Mouse (Mus musculus): ENCODE results near the gene Gmeb2.

The Gmeb2 gene

DNA sequence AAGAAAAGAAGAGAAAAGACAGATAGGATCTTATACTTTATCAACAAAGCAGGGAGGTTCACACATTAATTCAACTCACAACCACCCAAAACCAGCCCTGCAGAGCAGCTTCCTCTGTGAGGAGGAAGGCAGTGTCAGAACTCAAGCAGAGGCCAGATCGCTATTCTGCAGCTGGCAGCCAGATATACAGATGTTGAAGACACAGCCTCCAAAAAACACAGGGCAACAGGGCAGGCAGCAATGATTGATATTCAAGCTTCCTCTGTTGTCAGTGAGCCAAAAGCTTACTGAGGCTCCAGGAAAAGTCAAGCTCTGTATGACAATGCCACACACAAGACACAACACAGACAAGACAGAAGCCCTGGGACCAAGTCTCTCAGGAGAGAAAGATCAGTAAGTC, 11.1 kb downstream of the Gmeb2 start:
- no peak for DNase-seq (ENCODE audit: low read depth in 2 of 2, low spot score in 2 of 2)

DNA sequence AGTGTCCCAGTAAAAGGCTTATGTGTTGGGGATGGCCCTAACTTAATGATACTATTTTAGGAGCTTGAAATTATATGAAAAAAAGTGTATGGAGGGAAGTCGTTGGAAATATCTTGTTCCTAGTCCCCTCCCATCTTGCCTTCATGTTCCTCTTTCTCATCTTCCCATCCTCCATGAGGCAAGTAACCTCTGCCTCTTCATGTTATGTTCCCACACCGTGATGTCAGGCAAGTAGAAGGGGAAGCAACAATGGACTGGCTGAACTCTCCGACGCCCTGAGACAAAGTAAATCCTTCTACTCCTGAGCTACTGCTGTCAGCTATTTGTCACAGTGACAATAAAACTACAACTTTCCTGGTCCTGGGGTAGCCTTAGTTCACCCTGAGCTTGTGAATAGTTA, 13.2 kb downstream of the Gmeb2 start:
- no peak for DNase-seq (ENCODE audit: low read depth in 2 of 2, low spot score in 2 of 2)

DNA sequence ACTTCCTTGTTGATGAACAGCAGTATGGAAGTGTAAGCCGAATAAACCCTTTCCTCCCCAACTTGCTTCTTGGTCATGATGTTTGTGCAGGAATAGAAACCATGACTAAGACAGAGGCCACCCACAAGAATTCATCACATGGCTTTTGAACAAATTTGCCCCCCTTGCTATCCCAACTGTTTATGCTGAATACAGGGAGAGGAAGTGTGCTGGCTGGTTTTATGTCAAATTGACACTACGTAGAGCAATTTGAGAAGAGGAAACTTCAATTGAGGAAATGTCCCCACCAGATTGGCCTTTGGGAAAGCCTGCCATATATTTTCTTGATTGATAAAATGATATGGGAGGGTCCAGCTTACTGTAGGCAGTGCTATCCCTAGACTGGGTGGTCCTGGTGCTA, 14.0 kb downstream of the Gmeb2 start:
- no peak for DNase-seq (ENCODE audit: low read depth in 2 of 2, low spot score in 2 of 2)

DNA sequence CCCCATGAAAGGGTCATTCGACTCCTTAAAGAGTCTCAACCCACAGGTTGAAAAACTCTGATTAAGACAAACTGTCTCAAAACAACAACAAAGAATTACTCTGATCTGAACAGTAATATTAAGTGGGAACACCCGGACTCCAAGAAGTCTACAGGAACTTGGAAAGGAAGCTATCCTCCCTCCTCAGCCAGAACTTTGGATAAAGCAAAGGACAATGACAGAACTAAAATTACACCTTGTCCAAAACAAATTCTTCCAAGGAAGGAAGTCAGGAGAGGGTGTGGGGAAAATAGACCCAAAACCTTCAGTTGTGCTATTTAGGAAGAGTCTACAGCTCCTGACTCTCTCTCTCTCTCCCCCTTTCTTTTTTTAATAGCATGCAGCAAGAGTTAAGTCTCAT, 15.7 kb downstream of the Gmeb2 start:
- no peak for DNase-seq (ENCODE audit: low read depth in 2 of 2, low spot score in 2 of 2)

DNA sequence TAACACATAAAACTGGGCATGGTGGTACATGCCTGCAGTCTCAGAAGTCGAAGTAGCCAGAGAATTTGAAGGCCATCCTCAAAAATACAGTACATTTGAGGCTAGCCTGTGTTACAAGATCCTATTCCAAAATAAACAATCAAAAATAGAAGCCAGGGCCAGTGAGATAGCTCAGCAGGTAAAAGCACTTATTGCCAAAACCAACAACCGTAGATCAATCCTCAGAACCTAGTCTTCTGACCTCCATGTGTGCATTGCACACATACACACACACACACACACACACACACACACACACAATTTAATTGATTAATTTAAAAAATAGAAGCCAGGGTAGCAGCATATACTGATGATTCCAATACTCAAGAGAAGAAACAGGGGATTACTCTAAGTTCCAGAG, 21.0 kb downstream of the Gmeb2 start:
- no peak for DNase-seq (ENCODE audit: low read depth in 2 of 2, low spot score in 2 of 2)

DNA sequence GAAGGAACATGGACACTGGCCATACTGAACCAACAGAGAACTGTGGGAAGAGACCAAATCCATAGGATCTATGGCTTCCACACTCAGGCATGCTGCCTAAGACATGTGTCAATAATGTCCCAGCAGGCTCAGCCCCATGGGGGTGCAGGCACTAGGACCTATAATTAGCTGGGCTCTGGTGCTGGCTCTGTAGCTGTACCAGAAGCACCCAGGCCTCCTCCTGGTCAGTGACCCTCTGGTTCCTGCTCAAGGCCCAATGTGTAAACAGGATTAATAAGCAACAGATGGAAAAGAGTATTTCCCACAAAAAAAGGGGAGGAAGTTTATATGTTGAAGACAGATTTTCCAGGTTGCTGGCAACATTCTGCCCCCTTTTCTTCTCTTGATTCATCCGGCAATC, 34.6 kb downstream of the Gmeb2 start:
- DNase-seq (ENCODE audit: low read depth in 2 of 2, low spot score in 2 of 2) = no peak

DNA sequence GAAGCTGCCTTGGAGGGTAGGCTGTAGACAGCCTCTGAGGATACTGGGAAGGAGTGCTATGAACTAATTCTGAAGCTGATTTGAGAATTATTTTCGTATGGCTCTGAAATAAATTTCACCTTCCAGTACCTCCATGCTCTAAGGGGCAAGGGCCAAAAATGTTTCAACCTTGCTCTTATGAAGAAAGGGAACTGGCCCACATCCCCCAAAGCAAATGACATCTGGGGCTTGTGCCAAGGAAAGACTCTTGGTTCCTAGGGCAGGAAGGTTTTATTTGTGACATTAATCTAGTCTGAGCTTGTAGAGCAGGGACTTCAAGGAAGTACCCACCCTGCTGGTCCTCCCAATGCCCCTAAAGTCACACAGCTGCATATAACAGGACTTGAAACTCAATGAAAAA, 36.0 kb downstream of the Gmeb2 start:
- DNase-seq (ENCODE audit: low read depth in 2 of 2, low spot score in 2 of 2) = no peak

DNA sequence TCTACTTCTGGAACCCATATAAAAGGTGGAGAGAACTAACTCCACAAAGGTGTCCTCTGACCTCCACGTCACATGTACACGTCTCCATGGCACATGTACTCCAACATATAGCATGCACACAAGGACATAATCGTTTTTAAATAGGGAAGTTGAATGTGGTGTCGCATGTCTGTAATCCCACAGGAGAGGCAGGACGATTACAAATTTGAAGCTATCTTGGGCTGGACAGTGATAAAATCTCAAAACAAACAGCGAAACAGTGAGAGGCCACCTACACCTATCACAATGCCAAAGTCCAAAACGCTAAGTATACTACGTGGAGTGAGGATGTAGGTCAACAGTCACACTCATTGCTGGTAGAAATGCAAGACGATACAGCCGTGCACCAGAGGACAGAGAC, 38.6 kb downstream of the Gmeb2 start:
- DNase-seq (ENCODE audit: low read depth in 2 of 2, low spot score in 2 of 2) = no peak

DNA sequence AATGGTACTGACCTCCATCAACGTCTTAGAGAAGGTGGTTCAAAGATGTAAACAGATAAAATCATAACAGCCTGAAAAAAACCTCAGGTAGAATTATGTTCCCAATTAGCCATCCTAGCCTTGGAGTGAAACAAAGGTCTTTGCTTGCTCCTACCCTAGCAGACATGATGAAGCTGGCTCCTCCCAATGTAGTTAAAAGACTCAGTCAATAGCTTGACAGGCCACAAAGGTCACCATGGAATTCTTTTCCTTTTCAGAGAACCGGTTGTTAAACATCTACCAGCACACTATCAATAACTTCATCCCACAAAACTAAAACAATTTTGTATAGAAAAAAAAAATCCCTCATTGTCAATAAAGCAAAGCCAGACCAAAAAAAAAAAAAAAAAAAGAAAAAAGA, 42.8 kb downstream of the Gmeb2 start:
- no peak for DNase-seq (ENCODE audit: low read depth in 2 of 2, low spot score in 2 of 2)

DNA sequence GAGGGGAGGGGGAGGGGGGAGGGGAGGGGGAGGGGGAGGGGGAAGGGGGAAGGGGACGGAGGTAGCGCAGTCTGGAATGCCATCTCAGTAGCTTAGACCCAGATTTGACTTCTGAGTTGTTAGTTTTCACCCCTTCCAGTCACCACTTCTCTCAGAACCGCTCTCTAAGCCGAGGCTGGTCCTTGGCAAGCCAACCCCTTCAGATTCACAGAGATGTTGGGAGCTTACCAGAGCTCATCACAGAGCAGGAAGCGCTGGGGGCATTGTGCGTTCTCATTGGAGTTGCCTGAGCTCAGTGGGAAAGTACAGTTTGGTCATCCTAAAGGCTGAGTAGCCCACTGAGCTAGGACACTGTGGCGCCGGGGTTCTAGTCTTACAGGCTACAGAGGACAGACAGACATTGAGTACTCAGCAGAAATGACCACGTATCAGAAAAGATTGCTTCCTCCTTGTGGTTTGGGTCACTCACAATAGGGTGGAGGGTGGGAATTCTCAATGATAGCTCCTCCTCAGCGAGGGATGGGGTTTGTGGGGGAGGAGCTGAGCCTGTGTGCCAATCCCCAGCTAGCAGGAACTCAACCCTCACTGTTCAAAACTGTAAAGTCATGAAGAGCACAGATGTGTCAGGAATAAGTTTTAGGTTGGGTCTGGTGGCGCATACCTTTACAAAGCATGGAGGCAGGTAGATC, 44.0 kb downstream of the Gmeb2 start:
- no peak for DNase-seq (ENCODE audit: low read depth in 2 of 2, low spot score in 2 of 2)

DNA sequence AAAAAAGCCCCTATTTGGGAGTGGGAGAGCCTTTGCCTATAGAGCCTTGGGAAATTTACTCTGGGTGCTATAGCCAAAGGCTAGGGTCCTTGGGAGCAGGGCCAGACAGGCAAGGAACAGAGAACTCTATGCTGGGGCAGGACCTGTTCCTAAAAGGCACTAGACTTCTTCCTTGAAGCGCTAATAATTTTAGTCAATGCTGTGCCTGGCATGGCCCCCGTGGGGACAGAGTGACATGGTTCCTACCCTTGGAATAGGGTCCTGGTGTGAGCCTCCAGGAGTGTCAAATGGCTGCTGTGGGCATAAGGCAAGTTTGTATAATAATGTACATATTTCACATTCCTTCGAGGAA, 45.5 kb downstream of the Gmeb2 start:
- no peak for DNase-seq (ENCODE audit: low read depth in 2 of 2, low spot score in 2 of 2)

DNA sequence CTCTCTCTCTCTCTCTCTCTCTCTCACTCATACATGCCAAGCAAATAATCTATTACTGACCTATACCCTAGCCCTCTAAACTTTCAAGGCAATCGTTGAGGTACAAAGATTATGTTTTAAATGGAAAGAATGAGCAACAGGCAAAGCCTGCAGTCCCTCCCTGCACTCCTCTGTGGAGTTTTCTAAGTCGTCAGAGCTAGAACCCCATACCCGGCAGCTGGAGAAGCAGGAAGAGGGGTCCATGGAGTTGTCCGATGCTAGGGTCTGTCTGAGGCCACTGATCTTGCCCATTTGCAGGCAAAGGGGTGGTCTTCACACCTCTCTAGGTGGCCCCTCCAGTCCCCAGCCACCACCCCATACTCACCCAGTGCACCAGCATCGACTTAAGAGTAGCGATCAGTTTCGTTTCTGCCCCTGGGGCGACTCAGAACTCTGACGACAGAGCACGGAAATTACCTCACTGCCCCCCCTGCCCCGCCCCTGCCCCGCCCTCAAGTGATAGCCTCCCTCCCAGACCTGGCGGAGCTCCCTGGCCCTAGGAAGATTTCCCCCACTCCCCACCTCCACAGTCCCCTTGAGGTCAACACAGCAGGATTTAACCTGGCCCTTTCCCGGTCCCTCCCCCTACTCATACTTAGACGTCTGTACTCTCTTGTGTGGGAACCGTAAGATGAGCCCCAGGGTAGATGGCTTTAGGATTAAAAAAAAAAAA, 46.1 kb downstream of the Gmeb2 start, which contains the start of gene Helz2:
Gene Helz2 (minus strand): TSS at position 426 of the 712 bp plus-strand sequence.
- peak; percentile 46 to 64 for DNase-seq (ENCODE audit: low read depth in 2 of 2, low spot score in 2 of 2)

DNA sequence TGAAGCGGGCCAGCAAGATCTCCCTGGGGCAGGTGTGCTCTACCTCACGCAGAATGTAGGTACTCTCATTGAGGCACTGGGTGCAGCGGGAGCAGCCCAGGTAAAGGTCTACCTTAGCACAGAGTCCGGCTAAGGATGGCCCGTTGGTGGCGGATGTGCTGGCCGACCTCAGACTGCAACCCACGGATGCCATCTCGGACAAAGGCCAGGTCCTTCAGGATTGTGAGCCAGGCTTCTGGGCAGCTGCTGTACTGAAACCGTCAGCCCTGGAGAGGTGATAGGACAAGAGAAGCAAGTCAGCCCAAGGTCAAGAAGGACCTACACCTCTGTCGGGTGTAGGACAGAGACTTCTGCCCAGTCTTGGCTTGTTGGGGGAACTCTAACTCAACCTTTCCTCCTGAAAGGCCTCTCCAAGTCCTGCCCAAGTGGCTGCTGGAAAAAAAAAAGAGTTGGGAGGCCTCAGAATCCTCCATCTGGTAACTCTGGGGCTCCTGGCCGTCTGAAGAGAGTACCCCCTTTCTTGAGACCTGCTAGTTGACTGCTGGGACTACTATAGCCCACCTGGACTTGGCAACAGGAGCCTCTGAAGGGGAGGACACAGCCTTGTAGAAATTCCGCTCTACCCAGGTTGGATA, 46.9 kb downstream of the Gmeb2 start:
- DNase-seq (ENCODE audit: low read depth in 2 of 2, low spot score in 2 of 2) = no peak

DNA sequence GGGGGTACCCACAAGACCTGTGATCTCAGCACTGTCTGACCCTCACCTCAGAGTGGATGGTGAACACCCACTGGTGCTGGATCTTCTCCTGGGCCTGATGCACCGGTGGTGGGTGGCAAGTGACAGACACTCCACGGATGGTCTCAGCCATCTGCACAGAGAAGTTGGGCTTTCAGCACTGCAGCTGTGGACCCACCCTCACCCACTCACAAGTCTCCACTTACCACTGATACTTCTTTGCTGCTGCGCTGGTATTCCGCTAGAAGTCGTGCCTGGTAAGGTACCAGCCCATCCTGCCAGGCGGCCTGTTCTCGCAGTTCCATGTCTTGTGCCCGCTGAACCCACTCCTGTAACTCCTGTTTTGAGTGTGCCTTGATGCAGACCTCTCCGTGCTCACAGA, 48.6 kb downstream of the Gmeb2 start:
- DNase-seq (ENCODE audit: low read depth in 2 of 2, low spot score in 2 of 2) = no peak

DNA sequence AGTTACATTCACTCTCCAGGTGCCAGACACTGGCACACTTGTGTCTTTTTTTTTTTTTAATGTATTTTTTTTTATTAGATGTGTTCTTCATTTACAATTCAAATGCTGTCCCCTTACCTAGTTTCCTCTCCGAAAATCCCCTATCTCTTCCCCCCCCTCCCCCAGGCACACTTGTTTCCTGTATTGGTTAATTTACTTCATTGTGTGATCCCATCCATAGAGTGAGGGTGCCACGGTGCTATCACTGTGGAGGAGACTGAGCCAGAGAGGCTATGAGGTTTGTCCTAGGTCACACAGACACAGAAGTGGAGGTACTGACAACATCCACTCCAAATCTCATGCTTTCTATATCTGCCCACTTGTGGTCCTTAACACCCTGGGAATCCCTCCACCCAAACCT, 49.0 kb downstream of the Gmeb2 start:
- no peak for DNase-seq (ENCODE audit: low read depth in 2 of 2, low spot score in 2 of 2)

DNA sequence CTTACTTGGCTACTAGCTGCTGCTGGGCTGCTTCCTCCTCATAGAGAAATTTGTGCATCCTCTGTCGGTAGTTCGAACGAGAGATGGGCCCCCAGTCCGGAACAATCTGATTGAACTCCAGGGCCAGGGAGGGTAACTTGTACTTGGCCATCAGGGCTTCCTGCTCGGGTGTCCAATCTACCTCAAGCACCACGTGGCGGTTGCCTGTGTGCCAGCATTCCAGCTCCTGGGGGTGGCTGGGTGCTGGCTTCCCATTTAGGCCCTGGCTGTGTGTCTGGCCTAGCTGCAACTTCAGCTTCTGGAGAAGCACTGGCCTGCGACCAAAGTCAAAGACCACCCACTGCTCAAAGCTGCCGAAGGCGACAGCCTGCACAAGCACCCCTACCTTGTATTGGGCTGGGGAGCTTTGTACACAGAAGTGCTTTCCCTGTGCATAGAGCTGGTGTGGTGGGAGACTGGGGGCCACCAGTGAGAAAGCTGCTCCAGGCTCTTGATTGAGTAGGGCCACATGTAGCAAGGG, 49.7 kb downstream of the Gmeb2 start:
- no peak for DNase-seq (ENCODE audit: low read depth in 2 of 2, low spot score in 2 of 2)

DNA sequence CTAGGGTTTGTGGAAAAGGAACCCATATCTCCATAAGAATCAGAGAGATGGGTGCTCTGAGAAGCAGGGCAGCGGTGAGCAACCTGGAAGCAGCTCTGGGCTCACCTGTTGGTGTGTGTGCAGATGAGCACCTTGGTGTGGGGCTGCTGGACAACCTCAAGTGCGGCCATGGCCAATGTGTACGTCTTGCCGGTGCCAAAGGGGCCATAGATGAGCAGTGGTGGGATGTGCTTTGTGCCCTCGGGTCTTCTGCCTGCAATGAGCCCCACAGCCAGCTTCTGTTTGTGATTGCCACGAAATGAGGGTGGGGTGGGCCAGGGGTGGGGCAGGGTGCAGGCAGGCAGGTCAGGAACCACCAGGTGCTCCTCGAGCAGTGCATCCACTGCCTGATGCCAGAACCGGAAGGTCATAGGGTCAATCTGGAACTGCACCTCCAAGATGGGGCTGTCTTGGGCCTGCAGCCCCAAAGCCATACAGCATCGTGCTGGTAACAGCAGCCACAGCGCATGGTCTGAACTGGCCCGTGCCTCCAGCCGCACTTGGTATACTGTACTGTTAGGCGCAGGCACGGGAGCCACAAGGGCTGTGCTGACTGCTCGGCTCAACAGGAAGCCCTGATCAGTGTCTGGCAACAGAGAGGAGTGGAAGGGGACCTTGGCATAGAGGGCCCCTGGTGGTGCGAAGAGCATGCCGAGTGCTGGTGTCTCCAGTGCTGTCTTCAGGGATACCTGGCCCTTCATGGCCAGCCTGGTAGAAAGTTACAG, 50.4 kb downstream of the Gmeb2 start:
- DNase-seq (ENCODE audit: low read depth in 2 of 2, low spot score in 2 of 2) = no peak

DNA sequence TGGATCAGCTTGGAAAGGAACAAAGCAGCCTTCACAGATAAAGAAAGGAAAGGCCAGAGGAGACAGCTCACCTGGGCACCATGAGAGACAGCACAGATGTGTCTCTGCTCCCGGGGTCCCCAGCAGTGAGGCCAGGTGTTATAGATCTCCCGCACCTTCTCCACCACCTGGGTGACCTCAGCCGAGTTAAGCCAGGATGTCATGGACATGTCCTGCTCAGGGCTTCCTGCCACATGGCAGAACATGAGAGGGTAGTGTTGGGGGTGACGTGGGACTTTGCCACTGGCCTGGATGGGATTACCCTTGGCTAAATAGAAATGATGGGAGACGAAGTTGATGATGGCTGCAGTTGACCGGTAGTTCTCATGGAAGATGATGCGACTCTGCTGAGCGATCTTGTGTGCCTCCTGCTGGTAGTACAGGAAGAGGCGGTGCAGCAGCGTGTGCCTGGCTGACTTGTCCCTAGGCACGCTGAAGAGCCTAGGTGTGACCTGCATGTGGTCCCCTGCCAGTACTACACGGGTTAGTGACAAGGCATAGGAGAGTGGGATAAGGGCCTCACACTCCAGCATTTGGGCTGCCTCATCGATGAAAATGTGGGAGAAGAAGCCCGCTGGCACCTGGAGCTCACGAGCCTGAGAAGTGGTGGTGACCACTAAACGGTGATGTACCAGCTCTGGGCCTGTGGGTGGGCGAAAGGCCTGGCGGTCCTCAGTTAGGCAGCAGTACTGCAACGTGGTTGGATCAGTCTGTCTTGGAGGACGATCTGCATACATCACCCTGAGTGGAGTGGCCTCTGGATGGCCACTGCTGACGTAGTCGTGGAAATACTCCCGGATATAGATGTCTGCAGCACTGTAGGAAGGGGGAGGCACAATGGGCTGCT, 51.9 kb downstream of the Gmeb2 start:
- no peak for DNase-seq (ENCODE audit: low read depth in 2 of 2, low spot score in 2 of 2)

DNA sequence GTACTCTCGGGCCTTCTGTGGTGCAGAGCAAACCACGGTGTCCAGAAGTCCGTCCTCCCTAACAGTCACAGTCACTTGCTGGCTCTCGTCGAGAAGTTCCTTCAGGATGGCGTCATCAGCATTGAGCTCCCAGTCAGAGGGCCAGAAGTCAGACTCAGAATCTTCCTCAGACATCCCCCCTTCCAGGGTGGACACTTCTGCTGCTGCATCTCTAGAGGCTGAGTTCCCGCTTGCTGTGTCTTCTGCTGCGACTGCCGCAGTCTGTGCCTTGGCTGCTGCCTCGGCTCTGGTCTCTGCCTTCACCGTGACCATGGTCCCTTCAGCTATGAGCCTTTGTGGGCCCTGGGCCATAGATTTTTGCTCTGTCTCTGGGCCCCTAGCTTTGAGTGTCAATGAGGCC, 53.2 kb downstream of the Gmeb2 start:
- DNase-seq (ENCODE audit: low read depth in 2 of 2, low spot score in 2 of 2) = no peak

DNA sequence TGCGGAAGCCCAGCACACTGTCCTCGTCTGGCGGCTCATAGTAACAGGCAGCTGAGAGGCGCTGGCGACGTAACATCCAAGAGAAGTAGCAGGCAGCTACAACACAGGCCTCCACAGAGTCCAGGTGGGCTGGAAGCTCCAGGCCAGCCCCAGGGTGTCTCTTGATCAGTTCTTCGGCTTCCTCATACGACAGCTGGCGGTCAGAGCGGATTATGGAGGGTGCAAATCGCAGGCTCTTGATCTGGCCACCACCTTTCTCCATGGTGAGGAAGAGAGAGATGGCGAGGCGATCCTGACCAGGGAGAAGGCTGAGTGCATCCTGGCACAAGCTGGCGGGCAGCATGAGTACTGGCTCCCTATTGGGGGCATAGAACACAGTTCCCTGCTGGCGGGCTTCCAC, 54.4 kb downstream of the Gmeb2 start:
- DNase-seq (ENCODE audit: low read depth in 2 of 2, low spot score in 2 of 2) = no peak

DNA sequence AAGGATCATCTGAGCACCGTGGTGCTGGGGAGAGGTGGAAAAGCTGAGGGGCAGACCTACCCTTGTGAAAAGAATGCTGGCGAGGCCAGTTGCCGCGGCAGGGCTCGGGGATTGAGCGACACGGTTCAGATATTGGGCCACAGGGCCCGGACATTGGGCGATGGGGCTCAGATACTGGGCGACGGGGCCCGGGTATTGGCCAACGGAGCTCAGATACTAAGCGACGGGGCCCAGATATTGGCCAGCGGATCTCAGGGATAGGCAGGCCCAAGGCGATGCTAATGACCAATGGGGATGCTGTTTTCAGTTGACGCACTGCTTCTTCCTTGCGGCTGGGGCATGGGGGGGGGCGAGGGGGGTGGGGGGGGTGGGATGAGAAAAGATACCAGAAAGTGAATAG, 56.7 kb downstream of the Gmeb2 start:
- DNase-seq (ENCODE audit: low read depth in 2 of 2, low spot score in 2 of 2) = no peak
